Mouse (Mus musculus): ENCODE results near the gene Grn. TPM values are rescaled to one million over a fixed set of nuclear protein-coding genes. Genes with fewer than 3 reads are reported as not detected.

Grn gene
- polyA plus RNA-seq, 1 experiment: 174 TPM

- TF ChIP-seq TCF12 (IDR thresholded peaks at IDR 0.05; ENCODE audit: insufficient read depth, poor library complexity, severe bottlenecking) (no peak), CEBPB (IDR thresholded peaks at IDR 0.05; ENCODE audit: insufficient read depth, poor library complexity, severe bottlenecking) (no peak), REST (IDR thresholded peaks at IDR 0.05; ENCODE audit: insufficient read depth, insufficient read length) (no peak), SRF (IDR thresholded peaks at IDR 0.05; ENCODE audit: control insufficient read depth, insufficient read length, low read depth) (no peak), POLR2A (IDR thresholded peaks at IDR 0.05; ENCODE audit: insufficient read length, low read depth) (no peak), MYOG (IDR thresholded peaks at IDR 0.05; ENCODE audit: control insufficient read depth in 1 of 3, insufficient read depth in 1 of 3, insufficient read length in 2 of 3, low read depth in 2 of 3) (no peak), POLR2AphosphoS2 (IDR thresholded peaks at IDR 0.05; ENCODE audit: insufficient read length, low read depth) (no peak), MYOD1 (IDR thresholded peaks at IDR 0.05; ENCODE audit: control insufficient read depth in 1 of 3, insufficient read length in 2 of 3, low read depth in 2 of 3) (no peak), MAX (IDR thresholded peaks at IDR 0.05; ENCODE audit: low read depth) (no peak), USF1 (IDR thresholded peaks at IDR 0.05; ENCODE audit: low read depth) (no peak), TCF3 (IDR thresholded peaks at IDR 0.05; ENCODE audit: insufficient read length, low read depth) (no peak), E2F4 (IDR thresholded peaks at IDR 0.05; ENCODE audit: insufficient read depth) (no peak)
- Histone ChIP-seq H3ac (ENCODE audit: control insufficient read depth, insufficient read length) (no peak overlapping the region), H3K27me3 (ENCODE audit: control insufficient read depth, insufficient read depth, insufficient read length) (no peaks in the 10 kb centered on the region), H3K4me3 (no peak overlapping the region), H3K79me2 (ENCODE audit: control insufficient read depth, insufficient read depth) (no peaks in the 10 kb centered on the region), H3K4me2 (ENCODE audit: low read depth) (peak overlapping the region; percentile 22), H3K36me3 (ENCODE audit: control insufficient read depth, insufficient read depth) (peaks cover 8% of the 10 kb centered on the region)
Observed at GRCm38 (mm10) chr11:102441434-102441833, 11.3 kb downstream of the Grn start.

- TF ChIP-seq POLR2A (IDR thresholded peaks at IDR 0.05; ENCODE audit: insufficient read length, low read depth): peak; percentile 37
- TF ChIP-seq E2F4 (IDR thresholded peaks at IDR 0.05; ENCODE audit: insufficient read depth): no peak
- TF ChIP-seq SRF (IDR thresholded peaks at IDR 0.05; ENCODE audit: control insufficient read depth, insufficient read length, low read depth): no peak
- no peak for TF ChIP-seq TCF12 (IDR thresholded peaks at IDR 0.05; ENCODE audit: insufficient read depth, poor library complexity, severe bottlenecking)
- no peak for TF ChIP-seq MAX (IDR thresholded peaks at IDR 0.05; ENCODE audit: low read depth)
- TF ChIP-seq POLR2AphosphoS2 (IDR thresholded peaks at IDR 0.05; ENCODE audit: insufficient read length, low read depth): peak; percentile 34
- TF ChIP-seq MYOD1 (IDR thresholded peaks at IDR 0.05; ENCODE audit: control insufficient read depth in 1 of 3, insufficient read length in 2 of 3, low read depth in 2 of 3): peak in 1 of 3 experiments; percentile 55
- peak in 2 of 3 experiments; percentile 21 to 36 for TF ChIP-seq MYOG (IDR thresholded peaks at IDR 0.05; ENCODE audit: control insufficient read depth in 1 of 3, insufficient read depth in 1 of 3, insufficient read length in 2 of 3, low read depth in 2 of 3)
- no peak for TF ChIP-seq USF1 (IDR thresholded peaks at IDR 0.05; ENCODE audit: low read depth)
- no peak for TF ChIP-seq REST (IDR thresholded peaks at IDR 0.05; ENCODE audit: insufficient read depth, insufficient read length)
- no peak for TF ChIP-seq CEBPB (IDR thresholded peaks at IDR 0.05; ENCODE audit: insufficient read depth, poor library complexity, severe bottlenecking)
- TF ChIP-seq TCF3 (IDR thresholded peaks at IDR 0.05; ENCODE audit: insufficient read length, low read depth): no peak
Observed at GRCm38 (mm10) chr11:102442089-102442488, 12.0 kb downstream of the Grn start.

GRCm38 (mm10) chr11:102443740-102444139, 13.6 kb downstream of the Grn start:
- H3ac ChIP-seq (ENCODE audit: control insufficient read depth, insufficient read length): no peak overlapping the region
- H3K79me2 ChIP-seq (ENCODE audit: control insufficient read depth, insufficient read depth): no peaks in the 10 kb centered on the region
- peak overlapping the region; percentile 60 for H3K4me2 ChIP-seq (ENCODE audit: low read depth)
- H3K27me3 ChIP-seq (ENCODE audit: control insufficient read depth, insufficient read depth, insufficient read length): peaks cover 3% of the 10 kb centered on the region
- TF ChIP-seq MYOG (IDR thresholded peaks at IDR 0.05; ENCODE audit: control insufficient read depth in 1 of 3, insufficient read depth in 1 of 3, insufficient read length in 2 of 3, low read depth in 2 of 3) (peak; percentile 71 to 96 (median 75)), USF1 (IDR thresholded peaks at IDR 0.05; ENCODE audit: low read depth) (no peak), POLR2AphosphoS2 (IDR thresholded peaks at IDR 0.05; ENCODE audit: insufficient read length, low read depth) (peak; percentile 53), CEBPB (IDR thresholded peaks at IDR 0.05; ENCODE audit: insufficient read depth, poor library complexity, severe bottlenecking) (no peak), E2F4 (IDR thresholded peaks at IDR 0.05; ENCODE audit: insufficient read depth) (no peak), POLR2A (IDR thresholded peaks at IDR 0.05; ENCODE audit: insufficient read length, low read depth) (no peak), MYOD1 (IDR thresholded peaks at IDR 0.05; ENCODE audit: control insufficient read depth in 1 of 3, insufficient read length in 2 of 3, low read depth in 2 of 3) (peak in 2 of 3 experiments; percentile 61 to 98), REST (IDR thresholded peaks at IDR 0.05; ENCODE audit: insufficient read depth, insufficient read length) (no peak), TCF12 (IDR thresholded peaks at IDR 0.05; ENCODE audit: insufficient read depth, poor library complexity, severe bottlenecking) (peak; percentile 67), TCF3 (IDR thresholded peaks at IDR 0.05; ENCODE audit: insufficient read length, low read depth) (peak; percentile 61), MAX (IDR thresholded peaks at IDR 0.05; ENCODE audit: low read depth) (no peak)
- H3K36me3 ChIP-seq (ENCODE audit: control insufficient read depth, insufficient read depth): peaks cover 8% of the 10 kb centered on the region
- peak overlapping the region; percentile 11 for H3K4me3 ChIP-seq

More at GRCm38 (mm10) chr11:102442089-102442488, 12.0 kb downstream of the Grn start:
- Histone ChIP-seq H3K4me3 (peak overlapping the region; percentile 11), H3K4me2 (ENCODE audit: low read depth) (peak overlapping the region; percentile 22), H3K36me3 (ENCODE audit: control insufficient read depth, insufficient read depth) (peaks cover 8% of the 10 kb centered on the region), H3K27me3 (ENCODE audit: control insufficient read depth, insufficient read depth, insufficient read length) (no peaks in the 10 kb centered on the region), H3K79me2 (ENCODE audit: control insufficient read depth, insufficient read depth) (no peaks in the 10 kb centered on the region), H3ac (ENCODE audit: control insufficient read depth, insufficient read length) (no peak overlapping the region)

- TF ChIP-seq E2F4 (IDR thresholded peaks at IDR 0.05; ENCODE audit: insufficient read depth): no peak
- TF ChIP-seq USF1 (IDR thresholded peaks at IDR 0.05; ENCODE audit: low read depth): no peak
- no peak for TF ChIP-seq CEBPB (IDR thresholded peaks at IDR 0.05; ENCODE audit: insufficient read depth, poor library complexity, severe bottlenecking)
- no peak for TF ChIP-seq POLR2AphosphoS2 (IDR thresholded peaks at IDR 0.05; ENCODE audit: insufficient read length, low read depth)
- TF ChIP-seq SRF (IDR thresholded peaks at IDR 0.05; ENCODE audit: control insufficient read depth, insufficient read length, low read depth): no peak
- no peak for TF ChIP-seq MAX (IDR thresholded peaks at IDR 0.05; ENCODE audit: low read depth)
- no peak for TF ChIP-seq POLR2A (IDR thresholded peaks at IDR 0.05; ENCODE audit: insufficient read length, low read depth)
- TF ChIP-seq REST (IDR thresholded peaks at IDR 0.05; ENCODE audit: insufficient read depth, insufficient read length): no peak
- TF ChIP-seq TCF3 (IDR thresholded peaks at IDR 0.05; ENCODE audit: insufficient read length, low read depth): no peak
- no peak for TF ChIP-seq MYOD1 (IDR thresholded peaks at IDR 0.05; ENCODE audit: control insufficient read depth in 1 of 3, insufficient read length in 2 of 3, low read depth in 2 of 3)
- Histone ChIP-seq H3K36me3 (ENCODE audit: control insufficient read depth, insufficient read depth) (peaks cover 6% of the 10 kb centered on the region), H3K79me2 (ENCODE audit: control insufficient read depth, insufficient read depth) (no peaks in the 10 kb centered on the region), H3K27me3 (ENCODE audit: control insufficient read depth, insufficient read depth, insufficient read length) (peaks cover 5% of the 10 kb centered on the region), H3K4me3 (no peak overlapping the region), H3K4me2 (ENCODE audit: low read depth) (peak overlapping the region; percentile 15), H3ac (ENCODE audit: control insufficient read depth, insufficient read length) (no peak overlapping the region)
Observed at GRCm38 (mm10) chr11:102444321-102444720, 14.2 kb downstream of the Grn start.
